Mouse (Mus musculus) embryonic facial prominence, embryonic 15.5 days (tissue): ENCODE results near the gene Zfp775. TPM values are rescaled to one million over a fixed set of nuclear protein-coding genes. Genes with fewer than 3 reads are reported as not detected.

Experiments
- ATAC-seq: fragments of 200-750 bp; cut with Nextera tagmentation; 2 replicates; pipeline ENCODE4 v1.8.0; 2017; ENCODE audit warnings: low read depth, moderate TSS enrichment; ENCODE audit not compliant: insufficient number of reproducible peaks, low FRiP score, low TSS enrichment
- H3K27ac ChIP-seq: fragments of 300-500 bp; sonication (generic); replicated peaks from 2 replicates; pipeline ENCODE4 v1.5.1; 2015; ENCODE audit warnings: mild to moderate bottlenecking, inconsistent platforms
- H3K27me3 ChIP-seq: fragments of 300-500 bp; sonication (generic); 2 replicates; pipeline ENCODE4 v1.6.1; 2015; ENCODE audit warnings: inconsistent platforms
- H3K36me3 ChIP-seq: fragments of 300-500 bp; sonication (generic); 2 replicates; pipeline ENCODE4 v1.6.1; 2015; ENCODE audit warnings: mild to moderate bottlenecking, inconsistent platforms
- H3K4me1 ChIP-seq: fragments of 300-500 bp; sonication (generic); 2 replicates; pipeline ENCODE4 v1.6.1; 2015; ENCODE audit warnings: inconsistent platforms
- H3K4me2 ChIP-seq: fragments of 300-500 bp; sonication (generic); replicated peaks from 2 replicates; pipeline ENCODE4 v1.6.1; 2015; ENCODE audit warnings: mild to moderate bottlenecking, inconsistent platforms
- H3K4me3 ChIP-seq: fragments of 300-500 bp; sonication (generic); replicated peaks from 2 replicates; pipeline ENCODE4 v1.5.1; 2015; ENCODE audit warnings: mild to moderate bottlenecking, inconsistent platforms
- H3K9ac ChIP-seq: fragments of 300-500 bp; sonication (generic); 2 replicates; pipeline ENCODE4 v1.6.1; 2015; ENCODE audit warnings: inconsistent platforms
- H3K9me3 ChIP-seq: fragments of 300-500 bp; sonication (generic); replicated peaks from 2 replicates; pipeline ENCODE4 v1.6.1; 2016; ENCODE audit warnings: inconsistent platforms
- WGBS: fragments of 180-500 bp; shearing (Covaris S2); methylation state at CpG from one replicate; pipeline ENCODE4 v1.1.7; 2015; 5-methylcytosine and 5-hydroxymethylcytosine counted together
- polyA plus RNA-seq: library from polyadenylated mRNA; unstranded; fragments of >200 nt; fragmentation: Nextera tagmentation; extraction: Ambion mirVana; gene quantifications from 2 replicates; pipeline ENCODE4 v1.2.1, GENCODE M21; 2015

The Zfp775 gene
- polyA plus RNA-seq, 1 experiment from 2014 or later: 5.9 TPM

GRCm38 (mm10) chr6:48569065-48569807, 32.6 kb upstream of the Zfp775 start:
- Histone ChIP-seq H3K9ac (no peak overlapping the region), H3K4me2 (no peak overlapping the region), H3K27ac (no peak overlapping the region), H3K27me3 (no peaks in the 10 kb centered on the region), H3K9me3 (no peaks in the 10 kb centered on the region), H3K36me3 (peaks cover 5% of the 10 kb centered on the region; the same call in 1 of the 2 replicates), H3K4me1 (peaks cover 24% of the 10 kb centered on the region; the same call in 1 of the 2 replicates), H3K4me3 (no peak overlapping the region)
- no peak for ATAC-seq
- 78% methylated on average over 8 of the region's 8 CpGs for WGBS

- Histone ChIP-seq H3K36me3 (no peaks in the 10 kb centered on the region), H3K4me3 (no peak overlapping the region), H3K4me2 (no peak overlapping the region), H3K4me1 (peaks cover 21% of the 10 kb centered on the region; the same call in 1 of the 2 replicates), H3K27ac (no peak overlapping the region), H3K9ac (no peak overlapping the region), H3K9me3 (no peaks in the 10 kb centered on the region), H3K27me3 (no peaks in the 10 kb centered on the region)
- ATAC-seq: no peak
- WGBS: 91% methylated on average over 5 of the region's 5 CpGs
These were observed 29.8 kb upstream of the Zfp775 start for GRCm38 (mm10) chr6:48572014-48572413.

DNA sequence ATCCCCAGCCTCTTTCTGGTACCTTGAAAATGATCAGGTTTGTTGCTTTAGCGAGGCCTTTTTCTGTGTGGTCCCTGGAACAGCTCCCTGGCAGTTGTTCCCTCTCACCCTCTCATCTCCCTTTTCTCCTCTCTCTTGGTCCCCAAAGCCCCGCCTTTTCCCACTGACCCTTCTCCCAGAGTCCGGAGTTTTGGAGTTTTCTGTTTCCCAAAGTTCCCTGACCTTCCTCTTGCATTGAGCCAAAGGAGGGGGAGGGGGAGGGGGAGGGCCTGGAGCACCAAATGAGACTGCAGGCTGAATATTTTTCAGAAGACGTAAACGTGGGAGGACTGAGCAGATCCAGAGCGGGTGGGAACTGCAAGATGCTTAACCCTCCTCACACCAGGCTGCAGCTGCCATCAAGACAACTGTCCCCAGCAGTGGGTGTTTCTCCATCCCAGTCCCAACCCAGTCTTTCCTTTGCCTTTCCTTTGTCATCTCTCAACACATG, 29.2 kb upstream of the Zfp775 start, which contains the start of gene Rarres2:
TSS of gene Rarres2 (minus strand) at position 218 of the 490 bp plus-strand sequence.
- H3K4me1 ChIP-seq: peaks cover 21% of the 10 kb centered on the region; the same call in 1 of the 2 replicates
- H3K9me3 ChIP-seq: no peaks in the 10 kb centered on the region
- no peaks in the 10 kb centered on the region for H3K36me3 ChIP-seq
- WGBS: 17% methylated on average over 6 of the region's 6 CpGs
- no peaks in the 10 kb centered on the region for H3K27me3 ChIP-seq
- H3K27ac ChIP-seq: no peak within 1 kb of the TSS
- H3K9ac ChIP-seq: no peak within 1 kb of the TSS
- H3K4me2 ChIP-seq: peak within 1 kb of the TSS; percentile 12; the same call in 1 of the 2 replicates
- ATAC-seq: peak; percentile 68
- no peak within 1 kb of the TSS for H3K4me3 ChIP-seq

- Histone ChIP-seq H3K9ac (no peak overlapping the region), H3K9me3 (no peaks in the 10 kb centered on the region), H3K4me2 (no peak overlapping the region), H3K27me3 (no peaks in the 10 kb centered on the region), H3K27ac (no peak overlapping the region), H3K4me1 (peaks cover 18% of the 10 kb centered on the region; the same call in 1 of the 2 replicates), H3K36me3 (no peaks in the 10 kb centered on the region), H3K4me3 (no peak overlapping the region)
- no peak for ATAC-seq
- 32% methylated on average over 10 of the region's 10 CpGs for WGBS
These were observed 28.6 kb upstream of the Zfp775 start for GRCm38 (mm10) chr6:48573280-48573679.

DNA sequence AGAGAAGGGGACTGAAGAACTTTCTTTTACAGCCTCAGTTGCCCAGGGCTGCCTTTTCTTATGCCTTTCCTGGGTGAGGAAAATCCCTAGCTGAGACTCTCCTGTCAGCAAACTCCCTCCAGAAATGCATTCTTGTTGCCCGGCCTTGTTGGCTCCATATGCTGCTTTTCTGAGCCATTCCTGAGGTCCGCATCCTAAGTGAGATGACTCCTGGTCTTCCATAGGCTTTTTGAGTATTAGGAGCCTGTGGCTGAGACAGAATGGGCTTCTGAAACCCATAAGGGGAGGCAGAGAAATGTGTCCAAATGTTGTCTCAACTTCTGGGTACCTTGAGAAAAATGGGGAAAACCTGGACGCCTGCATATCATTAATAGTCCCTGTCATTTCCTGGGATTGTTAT, 27.9 kb upstream of the Zfp775 start:
- 67% methylated on average over 3 of the region's 3 CpGs for WGBS
- H3K4me3 ChIP-seq: no peak overlapping the region
- H3K4me1 ChIP-seq: peaks cover 12% of the 10 kb centered on the region; the same call in 1 of the 2 replicates
- H3K27ac ChIP-seq: no peak overlapping the region
- ATAC-seq: no peak
- no peaks in the 10 kb centered on the region for H3K9me3 ChIP-seq
- no peak overlapping the region for H3K4me2 ChIP-seq
- H3K36me3 ChIP-seq: no peaks in the 10 kb centered on the region
- H3K27me3 ChIP-seq: no peaks in the 10 kb centered on the region
- H3K9ac ChIP-seq: no peak overlapping the region

DNA sequence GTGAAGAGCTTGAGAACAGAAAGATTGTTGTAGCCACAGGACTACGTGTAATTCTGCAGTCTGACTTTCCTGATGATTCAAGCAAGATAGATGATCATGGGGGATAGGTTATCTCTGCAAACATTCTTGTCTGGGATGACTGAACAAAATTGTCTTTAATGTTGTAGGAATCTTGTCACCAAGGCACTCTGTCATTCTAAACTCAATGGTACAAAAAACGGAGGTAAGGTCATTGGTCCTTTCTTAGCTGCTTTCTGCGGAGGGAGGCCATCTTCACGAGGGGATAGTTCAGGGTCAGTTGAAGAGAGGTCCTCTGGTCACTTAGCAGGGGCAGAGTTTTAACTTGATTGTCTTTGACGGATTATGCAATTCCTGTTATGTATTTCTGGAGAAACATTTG, 23.1 kb upstream of the Zfp775 start:
- Histone ChIP-seq H3K4me2 (no peak overlapping the region), H3K9ac (no peak overlapping the region), H3K4me3 (no peak overlapping the region), H3K4me1 (no peaks in the 10 kb centered on the region), H3K36me3 (no peaks in the 10 kb centered on the region), H3K27me3 (no peaks in the 10 kb centered on the region), H3K27ac (no peak overlapping the region), H3K9me3 (no peaks in the 10 kb centered on the region)
- ATAC-seq: no peak
- 62% methylated on average over 5 of the region's 5 CpGs for WGBS

- no peaks in the 10 kb centered on the region for H3K9me3 ChIP-seq
These were observed 22.6 kb upstream of the Zfp775 start for GRCm38 (mm10) chr6:48579215-48579648.

DNA sequence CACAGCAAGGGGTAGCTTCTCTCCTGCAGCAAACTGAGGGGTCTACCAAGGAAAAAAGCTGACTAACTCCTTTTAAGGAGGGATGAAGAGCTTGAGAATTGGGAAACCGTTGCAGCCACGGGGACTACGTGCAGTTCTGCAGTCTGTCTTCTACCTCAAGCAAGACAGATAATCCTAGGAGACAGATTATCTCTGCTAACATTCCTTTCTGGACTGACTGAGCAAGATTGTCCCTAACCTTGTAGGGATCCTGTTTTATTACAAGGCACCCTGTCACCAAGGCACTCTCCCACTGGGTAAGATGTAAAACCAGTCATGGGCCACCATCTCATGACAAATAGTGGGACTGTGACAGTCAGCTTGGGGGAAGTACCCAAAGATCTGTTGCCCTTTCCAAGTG, 20.6 kb upstream of the Zfp775 start:
- H3K4me3 ChIP-seq: no peak overlapping the region
- no peak for ATAC-seq
- no peak overlapping the region for H3K27ac ChIP-seq
- no peaks in the 10 kb centered on the region for H3K4me1 ChIP-seq
- H3K9me3 ChIP-seq: no peaks in the 10 kb centered on the region
- WGBS: 43% methylated on average over 3 of the region's 3 CpGs
- H3K27me3 ChIP-seq: no peaks in the 10 kb centered on the region
- H3K4me2 ChIP-seq: no peak overlapping the region
- no peaks in the 10 kb centered on the region for H3K36me3 ChIP-seq
- H3K9ac ChIP-seq: no peak overlapping the region

More at GRCm38 (mm10) chr6:48579215-48579648, 22.6 kb upstream of the Zfp775 start:
- Histone ChIP-seq H3K9ac (no peak overlapping the region), H3K4me1 (no peaks in the 10 kb centered on the region), H3K36me3 (no peaks in the 10 kb centered on the region), H3K4me2 (no peak overlapping the region), H3K27me3 (no peaks in the 10 kb centered on the region), H3K27ac (0 out of 2 replicates have a peak overlapping the region, but pooled peaks have one; percentile 34), H3K4me3 (no peak overlapping the region)
- 19% methylated on average over 5 of the region's 5 CpGs for WGBS
- ATAC-seq: no peak

GRCm38 (mm10) chr6:48582037-48582436, 19.8 kb upstream of the Zfp775 start:
- no peaks in the 10 kb centered on the region for H3K9me3 ChIP-seq
- H3K36me3 ChIP-seq: no peaks in the 10 kb centered on the region
- H3K4me1 ChIP-seq: no peaks in the 10 kb centered on the region
- no peak overlapping the region for H3K4me3 ChIP-seq
- 72% methylated on average over 3 of the region's 3 CpGs for WGBS
- H3K27ac ChIP-seq: no peak overlapping the region
- no peak overlapping the region for H3K9ac ChIP-seq
- no peaks in the 10 kb centered on the region for H3K27me3 ChIP-seq
- no peak overlapping the region for H3K4me2 ChIP-seq
- ATAC-seq: no peak

GRCm38 (mm10) chr6:48589194-48589750, 12.6 kb upstream of the Zfp775 start, which contains the start of gene Gm45021:
TSS of gene Gm45021 (plus strand) at chr6:48589610.
- no peak for ATAC-seq
- Histone ChIP-seq H3K9ac (no peak within 1 kb of the TSS), H3K9me3 (no peaks in the 10 kb centered on the region), H3K4me1 (peaks cover 13% of the 10 kb centered on the region), H3K4me2 (no peak within 1 kb of the TSS), H3K27me3 (no peaks in the 10 kb centered on the region), H3K27ac (0 out of 2 replicates have a peak within 1 kb of the TSS, but pooled peaks have one; percentile 22), H3K4me3 (no peak within 1 kb of the TSS), H3K36me3 (no peaks in the 10 kb centered on the region)
- 20% methylated on average over 6 of the region's 6 CpGs for WGBS

GRCm38 (mm10) chr6:48591221-48591845, 10.5 kb upstream of the Zfp775 start:
- peaks cover 26% of the 10 kb centered on the region for H3K4me1 ChIP-seq
- WGBS: 86% methylated on average over 3 of the region's 3 CpGs
- H3K27me3 ChIP-seq: no peaks in the 10 kb centered on the region
- H3K27ac ChIP-seq: no peak overlapping the region
- H3K9ac ChIP-seq: no peak overlapping the region
- no peak for ATAC-seq
- no peak overlapping the region for H3K4me3 ChIP-seq
- peaks cover 4% of the 10 kb centered on the region for H3K36me3 ChIP-seq
- peaks cover 1% of the 10 kb centered on the region for H3K9me3 ChIP-seq
- H3K4me2 ChIP-seq: no peak overlapping the region
